Mouse (Mus musculus) midbrain, embryonic 10.5 days (tissue): ENCODE data around the gene Nop10. TPM values are rescaled to one million over a fixed set of nuclear protein-coding genes. Genes with fewer than 3 reads are reported as not detected.
"Not testable (repeated sequence)": the region's sequence is repeated elsewhere in the genome, so short reads cannot be mapped to it uniquely, and the experiment has no call there.

Source experiments
- DNase-seq: peaks from one replicate; pipeline ENCODE4 v3.0.0-alpha.2; 2017; ENCODE audit warnings: low spot score
- H3K27ac ChIP-seq: fragments of 300-500 bp; sonication (generic); replicated peaks from 2 replicates; pipeline ENCODE4 v1.5.1; 2016; ENCODE audit warnings: mild to moderate bottlenecking
- H3K27me3 ChIP-seq: fragments of 300-500 bp; sonication (generic); 2 replicates; pipeline ENCODE4 v1.6.1; 2016; ENCODE audit warnings: low read depth, mild to moderate bottlenecking; ENCODE audit not compliant: poor library complexity, severe bottlenecking
- H3K36me3 ChIP-seq: fragments of 300-500 bp; sonication (generic); 2 replicates; pipeline ENCODE4 v1.6.1; 2016; ENCODE audit warnings: mild to moderate bottlenecking, moderate library complexity
- H3K4me1 ChIP-seq: fragments of 300-500 bp; sonication (generic); 2 replicates; pipeline ENCODE4 v1.6.1; 2016
- H3K4me3 ChIP-seq: fragments of 300-500 bp; sonication (generic); 2 replicates; pipeline ENCODE4 v1.5.1; 2016; ENCODE audit warnings: mild to moderate bottlenecking, moderate library complexity
- H3K9me3 ChIP-seq: fragments of 300-500 bp; sonication (generic); replicated peaks from 2 replicates; pipeline ENCODE4 v1.6.1; 2016; ENCODE audit warnings: mild to moderate bottlenecking
- WGBS: fragments of 180-500 bp; shearing (Covaris S2); methylation state at CpG from one replicate; pipeline ENCODE4 v1.1.7; 2016; 5-methylcytosine and 5-hydroxymethylcytosine counted together
- polyA plus RNA-seq: library from polyadenylated mRNA; unstranded; fragments of >200 nt; fragmentation: Nextera tagmentation; extraction: Ambion mirVana; gene quantifications from 2 replicates; pipeline ENCODE4 v1.2.1, GENCODE M21; 2016

The Nop10 gene
- polyA plus RNA-seq, 1 experiment from 2014 or later: 211 TPM

GRCm38 (mm10) chr2:112267547-112268269 lies 6.0 kb downstream of the Nop10 start:
- Histone ChIP-seq H3K36me3 (no peaks in the 10 kb centered on the region), H3K4me1 (peaks cover 40% of the 10 kb centered on the region), H3K27me3 (no peaks in the 10 kb centered on the region), H3K4me3 (peak overlapping the region; percentile 24), H3K9me3 (no peaks in the 10 kb centered on the region), H3K27ac (no peak overlapping the region)
- 86% methylated on average over 8 of the region's 8 CpGs for WGBS
- DNase-seq: no peak

GRCm38 (mm10) chr2:112270011-112270410 lies 8.3 kb downstream of the Nop10 start:
- no peaks in the 10 kb centered on the region for H3K27me3 ChIP-seq
- H3K4me1 ChIP-seq: peaks cover 26% of the 10 kb centered on the region
- H3K9me3 ChIP-seq: no peaks in the 10 kb centered on the region
- H3K4me3 ChIP-seq: no peak overlapping the region
- no peak for DNase-seq
- WGBS: 93% methylated on average over 2 of the region's 2 CpGs
- no peaks in the 10 kb centered on the region for H3K36me3 ChIP-seq
- no peak overlapping the region for H3K27ac ChIP-seq

- Histone ChIP-seq H3K36me3 (no peaks in the 10 kb centered on the region), H3K4me1 (peaks cover under 1% of the 10 kb centered on the region; the same call in 1 of the 2 replicates), H3K27ac (no peak overlapping the region), H3K27me3 (no peaks in the 10 kb centered on the region), H3K9me3 (no peaks in the 10 kb centered on the region), H3K4me3 (no peak overlapping the region)
- WGBS: 92% methylated on average over 2 of the region's 2 CpGs
- no peak for DNase-seq
These were observed 11.2 kb downstream of the Nop10 start for GRCm38 (mm10) chr2:112272909-112273308.

GRCm38 (mm10) chr2:112273474-112273873 lies 11.7 kb downstream of the Nop10 start:
- H3K36me3 ChIP-seq: no peaks in the 10 kb centered on the region
- no peak overlapping the region for H3K27ac ChIP-seq
- H3K9me3 ChIP-seq: no peaks in the 10 kb centered on the region
- WGBS: 93% methylated on average over 6 of the region's 6 CpGs
- no peaks in the 10 kb centered on the region; the same call in 1 of the 2 replicates for H3K4me1 ChIP-seq
- no peaks in the 10 kb centered on the region for H3K27me3 ChIP-seq
- no peak for DNase-seq
- H3K4me3 ChIP-seq: no peak overlapping the region

GRCm38 (mm10) chr2:112276870-112277269 lies 15.1 kb downstream of the Nop10 start:
- no peaks in the 10 kb centered on the region for H3K9me3 ChIP-seq
- H3K27me3 ChIP-seq: no peaks in the 10 kb centered on the region
- H3K4me3 ChIP-seq: no peak overlapping the region
- DNase-seq: no peak
- no peak overlapping the region for H3K27ac ChIP-seq
- WGBS: 94% methylated on average over 3 of the region's 3 CpGs
- H3K4me1 ChIP-seq: no peaks in the 10 kb centered on the region
- no peaks in the 10 kb centered on the region for H3K36me3 ChIP-seq

GRCm38 (mm10) chr2:112282846-112283245 lies 21.1 kb downstream of the Nop10 start:
- Histone ChIP-seq H3K4me3 (no peak overlapping the region), H3K36me3 (no peaks in the 10 kb centered on the region), H3K9me3 (no peaks in the 10 kb centered on the region), H3K27me3 (no peaks in the 10 kb centered on the region), H3K27ac (no peak overlapping the region), H3K4me1 (peaks cover 16% of the 10 kb centered on the region)
- WGBS: 95% methylated on average over 1 of the region's 1 CpGs
- DNase-seq: no peak

GRCm38 (mm10) chr2:112284363-112285030 lies 22.8 kb downstream of the Nop10 start:
- H3K36me3 ChIP-seq: no peaks in the 10 kb centered on the region
- H3K27ac ChIP-seq: peak overlapping the region; percentile 78
- peaks cover 16% of the 10 kb centered on the region for H3K4me1 ChIP-seq
- WGBS: 3% methylated on average over 21 of the region's 21 CpGs
- no peaks in the 10 kb centered on the region for H3K27me3 ChIP-seq
- peak; percentile 58 for DNase-seq
- peak overlapping the region; percentile 61 for H3K4me3 ChIP-seq
- H3K9me3 ChIP-seq: no peaks in the 10 kb centered on the region

GRCm38 (mm10) chr2:112285031-112285390 lies 23.3 kb downstream of the Nop10 start:
- H3K9me3 ChIP-seq: no peaks in the 10 kb centered on the region
- no peaks in the 10 kb centered on the region for H3K27me3 ChIP-seq
- H3K4me3 ChIP-seq: peak overlapping the region; percentile 61
- no peak overlapping the region for H3K27ac ChIP-seq
- peaks cover 16% of the 10 kb centered on the region for H3K4me1 ChIP-seq
- WGBS: 69% methylated on average over 6 of the region's 6 CpGs
- no peaks in the 10 kb centered on the region for H3K36me3 ChIP-seq
- no peak for DNase-seq

- not testable (repeated sequence) for DNase-seq, H3K27me3 ChIP-seq, H3K27ac ChIP-seq, H3K9me3 ChIP-seq, H3K4me3 ChIP-seq, H3K36me3 ChIP-seq
- H3K4me1 ChIP-seq: peaks cover 16% of the 10 kb centered on the region
- WGBS: 91% methylated on average over 1 of the region's 1 CpGs
These were observed 24.3 kb downstream of the Nop10 start for GRCm38 (mm10) chr2:112286062-112286461.

- Histone ChIP-seq H3K27me3 (no peaks in the 10 kb centered on the region), H3K4me1 (peaks cover 16% of the 10 kb centered on the region), H3K4me3 (no peak overlapping the region), H3K9me3 (no peaks in the 10 kb centered on the region), H3K27ac (no peak overlapping the region), H3K36me3 (no peaks in the 10 kb centered on the region)
- WGBS: 70% methylated on average over 4 of the region's 4 CpGs
- DNase-seq: no peak
These were observed 25.3 kb downstream of the Nop10 start for GRCm38 (mm10) chr2:112287059-112287458.

- Histone ChIP-seq H3K27ac (no peak overlapping the region), H3K9me3 (no peaks in the 10 kb centered on the region), H3K27me3 (no peaks in the 10 kb centered on the region), H3K4me3 (no peak overlapping the region), H3K4me1 (peaks cover 10% of the 10 kb centered on the region), H3K36me3 (no peaks in the 10 kb centered on the region)
- 95% methylated on average over 3 of the region's 3 CpGs for WGBS
- DNase-seq: no peak
These were observed 27.8 kb downstream of the Nop10 start for GRCm38 (mm10) chr2:112289507-112289906.

GRCm38 (mm10) chr2:112292823-112293222 lies 31.1 kb downstream of the Nop10 start:
- H3K36me3 ChIP-seq: no peaks in the 10 kb centered on the region
- no peaks in the 10 kb centered on the region for H3K27me3 ChIP-seq
- no peaks in the 10 kb centered on the region for H3K4me1 ChIP-seq
- 89% methylated on average over 2 of the region's 2 CpGs for WGBS
- no peak for DNase-seq
- no peaks in the 10 kb centered on the region for H3K9me3 ChIP-seq
- H3K27ac ChIP-seq: no peak overlapping the region
- H3K4me3 ChIP-seq: no peak overlapping the region

- no peaks in the 10 kb centered on the region for H3K4me1 ChIP-seq
- H3K9me3 ChIP-seq: no peaks in the 10 kb centered on the region
- no peak overlapping the region for H3K4me3 ChIP-seq
- no peaks in the 10 kb centered on the region for H3K36me3 ChIP-seq
- no peaks in the 10 kb centered on the region for H3K27me3 ChIP-seq
- WGBS: 92% methylated on average over 3 of the region's 3 CpGs
- no peak for DNase-seq
- H3K27ac ChIP-seq: no peak overlapping the region
These were observed 34.5 kb downstream of the Nop10 start for GRCm38 (mm10) chr2:112296211-112296610.
